Mouse (Mus musculus) neural tube, embryonic 13.5 days (tissue): ENCODE results near the gene Arid5a. TPM values are rescaled to one million over a fixed set of nuclear protein-coding genes. Genes with fewer than 3 reads are reported as not detected.

Experiments
- ATAC-seq: fragments of 200-750 bp; cut with Nextera tagmentation; 2 replicates; pipeline ENCODE4 v1.8.0; 2017; ENCODE audit warnings: low read depth, mild to moderate bottlenecking, moderate TSS enrichment, moderate library complexity
- H3K27ac ChIP-seq: fragments of 300-500 bp; sonication (generic); replicated peaks from 2 replicates; pipeline ENCODE4 v1.5.1; 2015; ENCODE audit warnings: moderate library complexity, mild to moderate bottlenecking, inconsistent platforms
- H3K27me3 ChIP-seq: fragments of 300-500 bp; sonication (generic); 2 replicates; pipeline ENCODE4 v1.6.1; 2015; ENCODE audit warnings: mild to moderate bottlenecking, inconsistent platforms
- H3K36me3 ChIP-seq: fragments of 300-500 bp; sonication (generic); 2 replicates; pipeline ENCODE4 v1.6.1; 2015; ENCODE audit warnings: mild to moderate bottlenecking, inconsistent platforms
- H3K4me1 ChIP-seq: fragments of 300-500 bp; sonication (generic); replicated peaks from 2 replicates; pipeline ENCODE4 v1.6.1; 2015; ENCODE audit warnings: inconsistent platforms
- H3K4me2 ChIP-seq: fragments of 300-500 bp; sonication (generic); 2 replicates; pipeline ENCODE4 v1.6.1; 2015; ENCODE audit warnings: inconsistent platforms, mild to moderate bottlenecking, moderate library complexity
- H3K4me3 ChIP-seq: fragments of 300-500 bp; sonication (generic); 2 replicates; pipeline ENCODE4 v1.5.1; 2015; ENCODE audit warnings: mild to moderate bottlenecking, inconsistent platforms
- H3K9ac ChIP-seq: fragments of 300-500 bp; sonication (generic); 2 replicates; pipeline ENCODE4 v1.6.1; 2015; ENCODE audit warnings: moderate library complexity, mild to moderate bottlenecking, inconsistent platforms
- H3K9me3 ChIP-seq: fragments of 300-500 bp; sonication (generic); 2 replicates; pipeline ENCODE4 v1.6.1; 2016; ENCODE audit warnings: inconsistent platforms
- WGBS: fragments of 180-500 bp; shearing (Covaris S2); methylation state at CpG from one replicate; pipeline ENCODE4 v1.1.7; 2015; 5-methylcytosine and 5-hydroxymethylcytosine counted together
- polyA plus RNA-seq: library from polyadenylated mRNA; unstranded; fragments of >200 nt; fragmentation: Nextera tagmentation; extraction: Ambion mirVana; gene quantifications from 2 replicates; pipeline ENCODE4 v1.2.1, GENCODE M21; 2015

Gene Arid5a
- 4.4 and 5.0 TPM in 2 replicates for polyA plus RNA-seq

GRCm38 (mm10) chr1:36307495-36308280 is at the start of gene Arid5a:
TSS of gene Arid5a (plus strand) at chr1:36307733.
- Histone ChIP-seq H3K36me3 (no peaks in the 10 kb centered on the region), H3K4me2 (peak within 1 kb of the TSS; percentile 94), H3K4me1 (peaks cover 27% of the 10 kb centered on the region), H3K9ac (peak within 1 kb of the TSS; percentile 73), H3K27me3 (peaks cover 20% of the 10 kb centered on the region), H3K4me3 (peak within 1 kb of the TSS; percentile 60), H3K9me3 (no peaks in the 10 kb centered on the region), H3K27ac (peak within 1 kb of the TSS; percentile 56)
- WGBS = under 1% methylated on average over 65 of the region's 65 CpGs
- ATAC-seq = peak; percentile 88

GRCm38 (mm10) chr1:36258631-36259030 is 48.9 kb upstream of the Arid5a start:
- no peak overlapping the region for H3K9ac ChIP-seq
- H3K9me3 ChIP-seq = no peaks in the 10 kb centered on the region
- H3K36me3 ChIP-seq = no peaks in the 10 kb centered on the region
- 64% methylated on average over 2 of the region's 2 CpGs for WGBS
- H3K4me2 ChIP-seq = no peak overlapping the region
- no peak overlapping the region for H3K27ac ChIP-seq
- peaks cover 20% of the 10 kb centered on the region for H3K27me3 ChIP-seq
- peaks cover 15% of the 10 kb centered on the region for H3K4me1 ChIP-seq
- ATAC-seq = no peak
- no peak overlapping the region for H3K4me3 ChIP-seq

GRCm38 (mm10) chr1:36259281-36259680 is 48.3 kb upstream of the Arid5a start:
- H3K9ac ChIP-seq = no peak overlapping the region
- WGBS = 89% methylated on average over 2 of the region's 2 CpGs

GRCm38 (mm10) chr1:36260418-36260817 is 47.1 kb upstream of the Arid5a start:
- H3K27me3 ChIP-seq = peaks cover 5% of the 10 kb centered on the region
- no peaks in the 10 kb centered on the region for H3K9me3 ChIP-seq
- ATAC-seq = no peak
- H3K27ac ChIP-seq = no peak overlapping the region
- H3K4me3 ChIP-seq = no peak overlapping the region
- H3K4me1 ChIP-seq = peaks cover 5% of the 10 kb centered on the region
- WGBS = 97% methylated on average over 1 of the region's 1 CpGs
- no peaks in the 10 kb centered on the region for H3K36me3 ChIP-seq
- H3K9ac ChIP-seq = no peak overlapping the region
- H3K4me2 ChIP-seq = no peak overlapping the region

More at GRCm38 (mm10) chr1:36259281-36259680, 48.3 kb upstream of the Arid5a start:
- no peaks in the 10 kb centered on the region for H3K36me3 ChIP-seq
- peaks cover 15% of the 10 kb centered on the region for H3K27me3 ChIP-seq
- no peak overlapping the region for H3K4me2 ChIP-seq
- H3K4me1 ChIP-seq = peaks cover 15% of the 10 kb centered on the region
- H3K27ac ChIP-seq = no peak overlapping the region
- no peak for ATAC-seq
- H3K9me3 ChIP-seq = no peaks in the 10 kb centered on the region
- no peak overlapping the region for H3K4me3 ChIP-seq

- Histone ChIP-seq H3K4me3 (no peak overlapping the region), H3K4me2 (no peak overlapping the region), H3K4me1 (no peaks in the 10 kb centered on the region), H3K9ac (no peak overlapping the region), H3K27me3 (no peaks in the 10 kb centered on the region), H3K27ac (no peak overlapping the region), H3K9me3 (no peaks in the 10 kb centered on the region), H3K36me3 (no peaks in the 10 kb centered on the region)
- no peak for ATAC-seq
- 85% methylated on average over 19 of the region's 19 CpGs for WGBS
Observed at GRCm38 (mm10) chr1:36261708-36262504, 45.6 kb upstream of the Arid5a start.

GRCm38 (mm10) chr1:36263833-36264488 is 43.6 kb upstream of the Arid5a start:
- 73% methylated on average over 13 of the region's 13 CpGs for WGBS
- H3K9ac ChIP-seq = no peak overlapping the region
- peaks cover 7% of the 10 kb centered on the region for H3K27me3 ChIP-seq
- no peaks in the 10 kb centered on the region for H3K9me3 ChIP-seq
- no peak for ATAC-seq
- no peak overlapping the region for H3K4me3 ChIP-seq
- no peak overlapping the region for H3K27ac ChIP-seq
- H3K36me3 ChIP-seq = no peaks in the 10 kb centered on the region
- H3K4me1 ChIP-seq = peaks cover 1% of the 10 kb centered on the region; the same call in 1 of the 2 replicates
- no peak overlapping the region for H3K4me2 ChIP-seq

- no peaks in the 10 kb centered on the region for H3K9me3 ChIP-seq
- no peaks in the 10 kb centered on the region for H3K36me3 ChIP-seq
- no peak overlapping the region for H3K4me2 ChIP-seq
- no peak overlapping the region for H3K27ac ChIP-seq
- 82% methylated on average over 6 of the region's 6 CpGs for WGBS
- peaks cover 22% of the 10 kb centered on the region for H3K27me3 ChIP-seq
- no peak overlapping the region for H3K4me3 ChIP-seq
- peaks cover 4% of the 10 kb centered on the region; the same call in 1 of the 2 replicates for H3K4me1 ChIP-seq
- no peak overlapping the region for H3K9ac ChIP-seq
- no peak for ATAC-seq
Observed at GRCm38 (mm10) chr1:36266293-36266692, 41.2 kb upstream of the Arid5a start.

GRCm38 (mm10) chr1:36267595-36267994 is 39.9 kb upstream of the Arid5a start:
- Histone ChIP-seq H3K27ac (no peak overlapping the region), H3K9ac (no peak overlapping the region), H3K4me1 (peaks cover 4% of the 10 kb centered on the region; the same call in 1 of the 2 replicates), H3K9me3 (no peaks in the 10 kb centered on the region), H3K27me3 (peaks cover 22% of the 10 kb centered on the region), H3K4me2 (no peak overlapping the region), H3K36me3 (no peaks in the 10 kb centered on the region), H3K4me3 (no peak overlapping the region)
- ATAC-seq = no peak
- WGBS = 95% methylated on average over 3 of the region's 3 CpGs

- H3K9ac ChIP-seq = peak overlapping the region; percentile 43; the same call in 1 of the 2 replicates
- ATAC-seq = 0 out of 2 replicates have a peak, but pooled peaks have one; percentile 36
- H3K27ac ChIP-seq = no peak overlapping the region
- H3K4me3 ChIP-seq = peak overlapping the region; percentile 22
- H3K36me3 ChIP-seq = no peaks in the 10 kb centered on the region
- H3K9me3 ChIP-seq = no peaks in the 10 kb centered on the region
- H3K4me2 ChIP-seq = peak overlapping the region; percentile 44
- H3K27me3 ChIP-seq = peaks cover 22% of the 10 kb centered on the region
- WGBS = 40% methylated on average over 54 of the region's 54 CpGs
- peaks cover 4% of the 10 kb centered on the region; the same call in 1 of the 2 replicates for H3K4me1 ChIP-seq
Observed at GRCm38 (mm10) chr1:36269121-36269795, 38.3 kb upstream of the Arid5a start.

- 57% methylated on average over 3 of the region's 3 CpGs for WGBS
- Histone ChIP-seq H3K36me3 (no peaks in the 10 kb centered on the region), H3K4me2 (no peak overlapping the region), H3K27me3 (peaks cover 22% of the 10 kb centered on the region), H3K4me1 (peaks cover 4% of the 10 kb centered on the region), H3K27ac (no peak overlapping the region), H3K4me3 (no peak overlapping the region), H3K9ac (no peak overlapping the region), H3K9me3 (no peaks in the 10 kb centered on the region)
- no peak for ATAC-seq
Observed at GRCm38 (mm10) chr1:36270666-36271065, 36.9 kb upstream of the Arid5a start.

GRCm38 (mm10) chr1:36271516-36272230 is 35.9 kb upstream of the Arid5a start:
- H3K27ac ChIP-seq = no peak overlapping the region
- no peak overlapping the region for H3K4me2 ChIP-seq
- peaks cover 22% of the 10 kb centered on the region for H3K27me3 ChIP-seq
- no peaks in the 10 kb centered on the region for H3K9me3 ChIP-seq
- no peak overlapping the region for H3K4me3 ChIP-seq
- ATAC-seq = no peak
- 78% methylated on average over 8 of the region's 8 CpGs for WGBS
- H3K36me3 ChIP-seq = no peaks in the 10 kb centered on the region
- H3K9ac ChIP-seq = no peak overlapping the region
- peaks cover 4% of the 10 kb centered on the region for H3K4me1 ChIP-seq
